Mouse (Mus musculus) kidney, postnatal 0 days (tissue): ENCODE data around the gene Ctnna3. TPM values are rescaled to one million over a fixed set of nuclear protein-coding genes. Genes with fewer than 3 reads are reported as not detected.

ENCODE experiments used
- ATAC-seq: fragments of 200-750 bp; cut with Nextera tagmentation; replicated peaks from 2 replicates; pipeline ENCODE4 v1.8.0; 2017; ENCODE audit warnings: low read depth, moderate number of reproducible peaks, moderate TSS enrichment, moderate library complexity; ENCODE audit not compliant: low FRiP score
- DNase-seq: peaks from one replicate; pipeline ENCODE4 v3.0.0-alpha.2; 2016; ENCODE audit warnings: low spot score
- H3K27ac ChIP-seq: fragments of 300-500 bp; sonication (generic); 2 replicates; pipeline ENCODE4 v1.5.1; 2014; ENCODE audit warnings: mild to moderate bottlenecking
- H3K27me3 ChIP-seq: fragments of 300-500 bp; sonication (generic); 2 replicates; pipeline ENCODE4 v1.6.1; 2014; ENCODE audit warnings: low read length, mixed read lengths; ENCODE audit not compliant: insufficient read depth
- H3K36me3 ChIP-seq: fragments of 300-500 bp; sonication (generic); 2 replicates; pipeline ENCODE4 v1.6.1; 2014; ENCODE audit warnings: low read length, mixed read lengths; ENCODE audit not compliant: insufficient read depth
- H3K4me1 ChIP-seq: fragments of 300-500 bp; sonication (generic); replicated peaks from 2 replicates; pipeline ENCODE4 v1.6.1; 2014; ENCODE audit warnings: antibody characterized with exemption, low read length, mixed read lengths; ENCODE audit not compliant: insufficient read depth
- H3K4me2 ChIP-seq: fragments of 300-500 bp; sonication (generic); 2 replicates; pipeline ENCODE4 v1.6.1; 2014; ENCODE audit warnings: mild to moderate bottlenecking, low read length, moderate library complexity, mixed read lengths
- H3K4me3 ChIP-seq: fragments of 300-500 bp; sonication (generic); replicated peaks from 2 replicates; pipeline ENCODE4 v1.5.1; 2014; ENCODE audit warnings: low read depth, low read length
- H3K9ac ChIP-seq: fragments of 300-500 bp; sonication (generic); 2 replicates; pipeline ENCODE4 v1.6.1; 2014; ENCODE audit warnings: low read depth, low read length
- H3K9me3 ChIP-seq: fragments of 300-500 bp; sonication (generic); replicated peaks from 2 replicates; pipeline ENCODE4 v1.6.1; 2016; ENCODE audit warnings: low read length, inconsistent platforms, mixed read lengths
- CTCF ChIP-seq: IDR thresholded peaks from 2 replicates; pipeline ENCODE4 v1.5.1; 2016; ENCODE audit warnings: antibody characterized with exemption, low read depth, mild to moderate bottlenecking, moderate library complexity
- WGBS: fragments of 180-500 bp; shearing (Covaris S2); extraction: QIAGEN DNeasy Blood & Tissue Kit; methylation state at CpG from one replicate; pipeline ENCODE4 v1.1.7; 2014; 5-methylcytosine and 5-hydroxymethylcytosine counted together
- polyA plus RNA-seq: library from polyadenylated mRNA; unstranded; fragments of >200 nt; fragmentation: Nextera tagmentation; extraction: Ambion mirVana; gene quantifications from 2 replicates; pipeline ENCODE4 v1.2.1, GENCODE M21; 2015

Ctnna3 gene
- polyA plus RNA-seq, 1 experiment from 2014 or later: 0.32 TPM

DNA sequence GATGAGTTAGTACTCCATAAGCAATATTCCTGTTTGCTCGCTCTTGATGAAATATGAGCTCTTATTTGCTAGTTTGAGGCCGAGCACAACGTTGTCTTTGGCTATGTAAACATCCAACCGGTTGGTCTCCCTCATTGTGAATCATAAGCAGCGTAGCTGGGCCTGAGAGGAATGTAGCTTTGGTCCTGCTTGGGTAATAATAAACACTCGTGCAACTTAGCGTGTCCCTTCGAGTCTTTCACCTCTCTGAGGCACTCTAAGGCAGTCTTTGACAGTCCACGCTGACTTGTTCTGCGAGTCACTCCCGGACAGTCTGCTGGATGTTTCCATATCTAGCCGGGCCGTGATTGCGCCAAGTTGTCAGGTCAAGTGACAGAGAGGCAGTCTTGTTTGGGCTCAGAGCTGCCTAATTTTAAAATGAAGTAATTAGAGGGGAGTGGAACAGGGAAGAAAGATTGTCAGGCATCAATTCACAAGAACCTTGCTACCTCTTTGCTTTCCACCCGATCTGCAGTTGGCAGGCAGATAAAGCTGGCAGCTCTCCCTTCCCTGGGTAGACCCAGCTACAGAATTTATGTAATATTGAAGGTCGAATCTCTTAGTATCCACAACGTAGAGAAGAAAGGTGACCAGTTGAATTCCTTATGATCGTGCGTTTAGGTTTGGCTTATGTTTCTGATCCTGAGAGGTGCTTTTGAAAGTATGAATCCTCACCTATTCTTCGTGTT, 355.1 kb downstream of the Ctnna3 start:
- Histone ChIP-seq H3K27ac (no peak overlapping the region), H3K4me1 (no peaks in the 10 kb centered on the region), H3K9ac (no peak overlapping the region), H3K9me3 (no peaks in the 10 kb centered on the region), H3K4me3 (no peak overlapping the region), H3K4me2 (no peak overlapping the region), H3K36me3 (no peaks in the 10 kb centered on the region), H3K27me3 (no peaks in the 10 kb centered on the region)
- DNase-seq (peak; percentile 8), ATAC-seq (no peak)
- WGBS: 63% methylated on average over 20 of the region's 20 CpGs
- no peak for TF ChIP-seq CTCF

GRCm38 (mm10) chr10:63786390-63786789, 356.5 kb downstream of the Ctnna3 start:
- Histone ChIP-seq H3K4me3 (no peak overlapping the region), H3K36me3 (no peaks in the 10 kb centered on the region), H3K27ac (no peak overlapping the region), H3K4me2 (no peak overlapping the region), H3K4me1 (no peaks in the 10 kb centered on the region), H3K27me3 (no peaks in the 10 kb centered on the region), H3K9ac (no peak overlapping the region), H3K9me3 (no peaks in the 10 kb centered on the region)
- ATAC-seq: no peak
- DNase-seq: peak; percentile 67
- no peak for TF ChIP-seq CTCF
- WGBS: 64% methylated on average over 7 of the region's 7 CpGs

- Histone ChIP-seq H3K36me3 (no peaks in the 10 kb centered on the region), H3K27ac (no peak overlapping the region), H3K4me1 (no peaks in the 10 kb centered on the region), H3K4me3 (no peak overlapping the region), H3K9ac (no peak overlapping the region), H3K4me2 (no peak overlapping the region), H3K9me3 (no peaks in the 10 kb centered on the region), H3K27me3 (no peaks in the 10 kb centered on the region)
- ATAC-seq (no peak), DNase-seq (no peak)
- TF ChIP-seq CTCF: no peak
- WGBS: 73% methylated on average over 6 of the region's 6 CpGs
Measured at GRCm38 (mm10) chr10:63803909-63804308, 374.0 kb downstream of the Ctnna3 start.

GRCm38 (mm10) chr10:63805551-63805950, 375.7 kb downstream of the Ctnna3 start:
- WGBS: 92% methylated on average over 6 of the region's 6 CpGs
- no peaks in the 10 kb centered on the region for H3K27me3 ChIP-seq
- H3K27ac ChIP-seq: no peak overlapping the region
- DNase-seq: no peak
- H3K36me3 ChIP-seq: no peaks in the 10 kb centered on the region
- H3K4me3 ChIP-seq: no peak overlapping the region
- no peaks in the 10 kb centered on the region for H3K9me3 ChIP-seq
- ATAC-seq: no peak
- H3K9ac ChIP-seq: no peak overlapping the region
- TF ChIP-seq CTCF: no peak
- H3K4me1 ChIP-seq: no peaks in the 10 kb centered on the region
- no peak overlapping the region for H3K4me2 ChIP-seq

GRCm38 (mm10) chr10:63806254-63806653, 376.4 kb downstream of the Ctnna3 start:
- DNase-seq (no peak), ATAC-seq (no peak)
- Histone ChIP-seq H3K27me3 (no peaks in the 10 kb centered on the region), H3K4me1 (no peaks in the 10 kb centered on the region), H3K9me3 (no peaks in the 10 kb centered on the region), H3K9ac (no peak overlapping the region), H3K4me2 (no peak overlapping the region), H3K27ac (no peak overlapping the region), H3K36me3 (no peaks in the 10 kb centered on the region), H3K4me3 (no peak overlapping the region)
- WGBS: 83% methylated on average over 1 of the region's 1 CpGs
- TF ChIP-seq CTCF: no peak

DNA sequence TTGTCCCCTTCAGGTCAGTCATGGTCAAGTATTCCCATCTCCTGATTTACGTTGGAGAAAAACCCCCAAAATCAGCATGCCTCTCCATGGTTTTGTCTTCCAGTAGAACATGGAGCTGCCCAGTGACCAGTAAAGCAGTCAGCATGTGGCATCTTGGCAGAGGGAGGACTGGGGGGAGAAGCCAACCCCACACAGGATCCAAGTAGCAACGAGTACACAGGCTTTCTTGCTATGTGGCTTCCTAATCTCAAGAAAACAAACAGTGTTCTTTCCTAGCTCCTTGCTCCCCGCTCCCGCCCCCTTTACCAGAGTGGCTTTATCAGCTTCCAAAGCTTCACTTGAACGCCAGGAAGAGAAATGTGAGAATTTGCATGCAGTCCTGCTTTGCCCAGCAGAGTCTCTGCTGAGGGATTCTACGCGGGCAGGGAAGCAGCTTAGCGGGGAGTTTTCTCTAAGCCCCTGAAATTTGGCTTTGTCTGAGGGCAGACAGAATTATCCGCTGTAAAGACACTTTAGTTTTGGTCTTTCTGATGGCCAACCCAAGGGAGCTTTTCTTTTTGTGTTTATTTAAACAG, 380.2 kb downstream of the Ctnna3 start:
- Histone ChIP-seq H3K4me3 (no peak overlapping the region), H3K9ac (no peak overlapping the region), H3K4me1 (no peaks in the 10 kb centered on the region), H3K4me2 (no peak overlapping the region), H3K36me3 (no peaks in the 10 kb centered on the region), H3K9me3 (no peaks in the 10 kb centered on the region), H3K27ac (no peak overlapping the region), H3K27me3 (no peaks in the 10 kb centered on the region)
- DNase-seq (no peak), ATAC-seq (no peak)
- 53% methylated on average over 9 of the region's 9 CpGs for WGBS
- no peak for TF ChIP-seq CTCF
